Mouse (Mus musculus) heart, embryonic 16.5 days (tissue): ENCODE measurements around the gene Spaca7. TPM values are rescaled to one million over a fixed set of nuclear protein-coding genes. Genes with fewer than 3 reads are reported as not detected.

ENCODE experiments used
- ATAC-seq: fragments of 200-750 bp; cut with Nextera tagmentation; replicated peaks from 2 replicates; pipeline ENCODE4 v1.8.0; 2017; ENCODE audit warnings: moderate number of reproducible peaks; ENCODE audit not compliant: insufficient read depth, low FRiP score; ENCODE audit errors: extremely low read depth
- H3K27ac ChIP-seq: fragments of 300-500 bp; sonication (generic); 2 replicates; pipeline ENCODE4 v1.5.1; 2014; ENCODE audit warnings: mild to moderate bottlenecking, low read length, control low read depth, moderate library complexity
- H3K27me3 ChIP-seq: fragments of 300-500 bp; sonication (generic); 2 replicates; pipeline ENCODE4 v1.6.1; 2014; ENCODE audit warnings: low read length, mixed read lengths; ENCODE audit not compliant: control insufficient read depth, insufficient read depth
- H3K36me3 ChIP-seq: fragments of 300-500 bp; sonication (generic); 2 replicates; pipeline ENCODE4 v1.6.1; 2014; ENCODE audit not compliant: control insufficient read depth, insufficient read depth
- H3K4me1 ChIP-seq: fragments of 300-500 bp; sonication (generic); 2 replicates; pipeline ENCODE4 v1.6.1; 2014; ENCODE audit warnings: low read length, mixed read lengths; ENCODE audit not compliant: control insufficient read depth, insufficient read depth
- H3K4me2 ChIP-seq: fragments of 300-500 bp; sonication (generic); 2 replicates; pipeline ENCODE4 v1.6.1; 2014; ENCODE audit warnings: low read depth, mild to moderate bottlenecking, control low read depth, low read length
- H3K4me3 ChIP-seq: fragments of 300-500 bp; sonication (generic); 2 replicates; pipeline ENCODE4 v1.5.1; 2014; ENCODE audit warnings: mild to moderate bottlenecking, control low read depth, low read length
- H3K9ac ChIP-seq: fragments of 300-500 bp; sonication (generic); 2 replicates; pipeline ENCODE4 v1.6.1; 2014; ENCODE audit warnings: low read length, control low read depth
- H3K9me3 ChIP-seq: fragments of 300-500 bp; sonication (generic); replicated peaks from 2 replicates; pipeline ENCODE4 v1.6.1; 2016; ENCODE audit warnings: low read length; ENCODE audit not compliant: control insufficient read depth
- WGBS: fragments of 180-500 bp; shearing (Covaris S2); extraction: QIAGEN DNeasy Blood & Tissue Kit; methylation state at CpG from one replicate; pipeline ENCODE4 v1.1.7; 2014; 5-methylcytosine and 5-hydroxymethylcytosine counted together
- polyA plus RNA-seq: library from polyadenylated mRNA; unstranded; fragments of >200 nt; fragmentation: Nextera tagmentation; extraction: Ambion mirVana; gene quantifications from 2 replicates; pipeline ENCODE4 v1.2.1, GENCODE M21; 2015

Spaca7 gene
- polyA plus RNA-seq, 1 experiment from 2014 or later: not detected

DNA sequence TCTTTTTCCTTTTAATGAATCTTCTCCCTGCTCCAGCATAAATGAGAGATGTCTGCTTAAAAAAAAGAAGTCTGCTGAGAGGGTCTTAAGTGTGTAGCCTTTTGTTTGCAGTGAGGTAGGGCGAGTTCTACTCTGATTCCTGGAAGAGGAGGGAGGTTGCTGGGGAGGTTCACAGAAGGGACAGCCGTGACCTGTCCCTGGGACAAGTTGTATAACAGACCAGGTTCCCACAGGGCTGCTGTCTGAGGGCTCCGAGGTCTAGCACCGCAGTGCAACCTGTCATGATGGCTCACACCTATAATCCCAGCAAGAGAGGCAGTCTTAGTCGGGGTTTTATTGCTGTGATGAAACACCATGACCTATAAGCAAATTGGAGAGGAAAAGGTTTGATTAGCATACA, 24.1 kb upstream of the Spaca7 start:
- H3K4me1 ChIP-seq: no peaks in the 10 kb centered on the region
- 38% methylated on average over 5 of the region's 5 CpGs for WGBS
- no peak for ATAC-seq
- peaks cover 15% of the 10 kb centered on the region for H3K27me3 ChIP-seq
- H3K9ac ChIP-seq: no peak overlapping the region
- H3K27ac ChIP-seq: no peak overlapping the region
- no peaks in the 10 kb centered on the region for H3K9me3 ChIP-seq
- H3K4me2 ChIP-seq: no peak overlapping the region
- H3K36me3 ChIP-seq: no peaks in the 10 kb centered on the region
- H3K4me3 ChIP-seq: no peak overlapping the region

DNA sequence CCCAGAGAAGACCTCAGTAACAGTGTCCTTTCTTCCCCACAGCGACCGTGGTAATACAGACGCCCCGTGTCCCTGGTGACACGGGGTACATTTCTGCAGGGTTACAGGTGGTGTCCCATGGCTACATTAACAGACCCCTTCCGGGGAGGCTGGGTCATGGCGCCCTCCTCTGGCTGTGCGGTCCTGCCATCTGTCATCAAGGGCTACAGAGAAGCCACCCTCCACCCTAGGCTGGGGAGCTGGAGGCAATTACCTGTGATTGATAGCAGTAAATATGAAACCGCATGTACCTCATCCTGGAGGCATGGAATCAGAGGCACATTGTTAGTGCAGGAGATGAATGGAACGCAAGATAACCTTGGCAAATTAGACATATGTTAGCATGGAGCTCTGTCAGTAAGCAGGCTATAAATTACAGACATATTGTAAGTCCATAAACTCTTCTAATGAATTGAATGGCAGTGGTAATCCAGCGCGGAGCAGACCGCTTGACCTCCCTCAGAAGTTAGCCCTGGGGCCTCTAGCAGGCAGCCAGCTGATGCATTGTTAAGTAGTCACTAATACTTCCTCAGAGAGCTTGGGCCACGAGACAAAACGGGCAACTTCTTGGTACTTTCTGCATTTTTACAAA, 17.2 kb upstream of the Spaca7 start:
- 66% methylated on average over 15 of the region's 15 CpGs for whole genome bisulfite sequencing
- Histone ChIP-seq H3K27ac (no peak overlapping the region), H3K27me3 (peaks cover under 1% of the 10 kb centered on the region; the same call in 1 of the 2 replicates), H3K9ac (no peak overlapping the region), H3K36me3 (no peaks in the 10 kb centered on the region), H3K4me1 (no peaks in the 10 kb centered on the region), H3K4me2 (no peak overlapping the region), H3K4me3 (no peak overlapping the region), H3K9me3 (no peaks in the 10 kb centered on the region)
- no peak for ATAC-seq

DNA sequence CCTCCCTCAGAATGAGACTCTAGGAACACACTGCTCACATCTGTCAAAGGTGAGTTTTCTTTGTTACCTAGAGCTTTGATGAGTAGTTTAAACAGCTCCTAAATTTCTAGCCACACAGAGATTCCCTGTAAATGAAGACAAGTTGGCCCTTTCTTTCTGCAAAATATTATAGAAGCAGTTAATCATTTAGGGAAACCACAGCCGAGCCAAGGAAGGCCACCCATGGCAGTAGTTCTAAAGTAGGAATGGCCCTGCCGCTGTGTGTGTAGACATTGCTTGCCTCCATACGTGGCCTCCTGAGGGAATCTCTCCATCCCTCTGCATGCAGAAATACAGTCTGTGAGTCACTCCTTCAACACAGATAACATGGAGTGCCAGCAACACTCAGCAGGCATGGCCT, 14.0 kb upstream of the Spaca7 start:
- ATAC-seq: no peak
- no peaks in the 10 kb centered on the region for H3K9me3 ChIP-seq
- peaks cover 20% of the 10 kb centered on the region for H3K27me3 ChIP-seq
- 60% methylated on average over 3 of the region's 3 CpGs for WGBS
- no peak overlapping the region for H3K4me2 ChIP-seq
- no peaks in the 10 kb centered on the region for H3K4me1 ChIP-seq
- no peak overlapping the region for H3K27ac ChIP-seq
- no peak overlapping the region for H3K9ac ChIP-seq
- H3K36me3 ChIP-seq: no peaks in the 10 kb centered on the region
- H3K4me3 ChIP-seq: no peak overlapping the region

DNA sequence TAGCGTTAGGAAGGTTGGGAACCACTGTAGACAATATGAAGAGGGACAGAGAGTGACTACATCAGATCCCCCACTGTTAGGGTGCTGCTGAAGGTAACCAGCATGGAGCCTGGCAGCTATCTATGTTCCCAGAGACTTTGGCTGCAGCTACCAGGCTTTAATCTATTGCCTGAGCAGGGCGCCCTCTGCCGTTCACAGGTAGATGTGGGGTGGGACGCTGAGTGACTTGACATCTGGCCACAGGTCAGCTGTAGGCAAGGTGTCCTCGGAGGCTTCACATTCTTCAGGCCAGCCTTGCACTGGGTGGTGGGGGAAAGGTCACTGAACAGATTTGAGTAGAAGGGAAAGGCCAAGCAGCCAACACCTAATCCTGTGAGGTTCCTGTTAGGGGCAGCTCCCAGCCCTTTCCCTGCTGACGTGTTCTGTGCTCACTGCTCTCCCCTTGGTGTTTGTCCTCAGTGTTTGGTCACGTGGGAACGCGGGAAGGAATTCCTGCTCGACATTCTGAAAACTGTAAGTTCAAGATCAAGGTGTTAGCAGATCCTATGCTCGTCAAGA, 11.3 kb upstream of the Spaca7 start:
- H3K9ac ChIP-seq: no peak overlapping the region
- H3K4me2 ChIP-seq: no peak overlapping the region
- H3K4me3 ChIP-seq: no peak overlapping the region
- no peaks in the 10 kb centered on the region for H3K4me1 ChIP-seq
- H3K27ac ChIP-seq: no peak overlapping the region
- no peak for ATAC-seq
- no peaks in the 10 kb centered on the region for H3K9me3 ChIP-seq
- peaks cover 25% of the 10 kb centered on the region for H3K27me3 ChIP-seq
- no peaks in the 10 kb centered on the region for H3K36me3 ChIP-seq
- 12% methylated on average over 11 of the region's 11 CpGs for WGBS

DNA sequence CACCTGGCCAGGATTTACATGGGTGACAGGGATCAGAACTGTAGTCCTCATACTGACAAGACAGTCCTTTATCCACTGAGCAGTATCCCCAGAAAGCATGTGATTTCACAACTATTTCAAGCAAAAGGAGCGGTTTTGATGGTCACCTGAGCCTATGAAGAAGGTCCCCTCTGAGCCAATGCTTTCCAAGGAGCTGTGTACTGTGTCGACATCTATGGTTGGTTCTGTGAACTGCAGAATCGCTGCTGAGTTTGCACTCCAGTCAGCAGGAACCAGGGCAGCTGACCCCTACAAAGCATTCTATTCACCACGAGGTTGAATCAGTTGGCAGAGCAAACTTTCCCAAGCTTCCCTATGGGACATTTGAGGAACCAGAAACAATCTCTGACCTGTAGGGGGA, 8.5 kb upstream of the Spaca7 start:
- no peak for ATAC-seq
- Histone ChIP-seq H3K4me3 (no peak overlapping the region), H3K27me3 (peaks cover 31% of the 10 kb centered on the region), H3K36me3 (no peaks in the 10 kb centered on the region), H3K4me1 (no peaks in the 10 kb centered on the region), H3K9ac (no peak overlapping the region), H3K4me2 (no peak overlapping the region), H3K27ac (no peak overlapping the region), H3K9me3 (no peaks in the 10 kb centered on the region)
- 5% methylated on average over 4 of the region's 4 CpGs for WGBS

DNA sequence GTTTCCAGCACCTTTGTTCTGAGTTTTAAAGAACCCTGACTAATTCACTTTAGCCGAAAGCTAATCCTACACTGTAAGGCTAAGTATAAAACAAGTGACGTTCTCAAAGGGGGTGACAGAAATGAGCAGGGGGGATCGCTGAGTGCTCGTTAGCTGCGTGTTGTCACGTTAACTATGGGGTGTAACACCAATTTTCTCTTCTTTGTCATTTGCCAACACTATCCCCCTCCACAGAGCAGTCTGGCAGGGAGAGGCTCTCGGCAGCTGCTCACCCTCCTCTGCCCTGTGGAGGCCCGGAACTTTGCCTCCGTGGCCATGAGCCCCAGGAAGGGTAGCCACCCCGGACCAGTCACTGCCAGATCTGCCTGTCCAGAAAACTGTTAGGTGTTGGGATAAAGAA, 7.3 kb upstream of the Spaca7 start:
- H3K27me3 ChIP-seq: peaks cover 31% of the 10 kb centered on the region
- no peak for ATAC-seq
- 74% methylated on average over 10 of the region's 10 CpGs for WGBS

DNA sequence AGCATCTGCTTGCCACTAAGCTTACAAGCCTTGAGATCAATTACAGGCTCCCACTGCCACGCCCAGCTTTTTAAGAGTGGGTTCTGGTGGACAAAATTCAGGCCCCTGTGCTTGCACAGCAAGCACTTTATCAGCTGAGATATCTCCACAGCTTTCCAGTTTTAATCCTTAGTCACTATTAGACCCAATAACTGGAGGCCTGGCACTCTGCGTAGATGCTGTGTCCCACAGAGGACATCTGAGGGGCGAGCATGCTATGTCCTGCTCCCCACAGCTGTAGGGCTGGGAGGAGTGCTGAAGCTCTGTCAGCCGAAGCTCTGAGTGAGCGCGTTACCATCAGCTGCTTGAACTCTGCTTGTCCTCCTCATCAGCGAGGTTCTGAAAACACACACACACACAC, 6.3 kb upstream of the Spaca7 start:
- Histone ChIP-seq H3K9me3 (no peaks in the 10 kb centered on the region), H3K27ac (no peak overlapping the region), H3K4me1 (no peaks in the 10 kb centered on the region), H3K27me3 (peaks cover 26% of the 10 kb centered on the region), H3K9ac (no peak overlapping the region), H3K4me3 (no peak overlapping the region), H3K36me3 (no peaks in the 10 kb centered on the region), H3K4me2 (no peak overlapping the region)
- WGBS: 45% methylated on average over 7 of the region's 7 CpGs
- no peak for ATAC-seq

More for the DNA sequence above, 7.3 kb upstream of the Spaca7 start:
- Histone ChIP-seq H3K9me3 (no peaks in the 10 kb centered on the region), H3K4me1 (no peaks in the 10 kb centered on the region), H3K27ac (no peak overlapping the region), H3K4me3 (no peak overlapping the region), H3K4me2 (no peak overlapping the region), H3K9ac (no peak overlapping the region), H3K36me3 (no peaks in the 10 kb centered on the region)

DNA sequence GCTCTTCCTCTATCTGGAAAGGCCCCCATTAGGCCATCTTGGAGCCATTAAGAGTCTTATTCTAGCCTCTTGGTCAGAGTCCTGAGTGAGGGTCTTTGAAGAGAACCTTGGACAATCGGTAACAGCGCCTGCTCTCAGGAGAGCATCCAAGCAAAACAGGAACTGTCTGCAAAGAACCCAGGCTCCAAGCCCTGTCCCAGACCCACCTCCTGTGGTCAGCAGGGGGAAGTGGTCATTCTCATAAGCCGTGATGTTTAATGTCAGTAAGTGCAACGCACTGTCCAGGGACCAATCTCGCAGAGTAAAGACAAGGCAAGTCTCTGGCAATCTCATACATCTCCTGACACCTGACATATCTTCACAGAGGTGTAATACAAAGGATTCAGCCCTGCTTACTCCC, 3.2 kb downstream of the Spaca7 start:
- Histone ChIP-seq H3K9me3 (no peaks in the 10 kb centered on the region), H3K27me3 (peaks cover 4% of the 10 kb centered on the region; the same call in 1 of the 2 replicates), H3K4me2 (no peak overlapping the region), H3K4me1 (no peaks in the 10 kb centered on the region), H3K27ac (no peak overlapping the region), H3K4me3 (no peak overlapping the region), H3K9ac (no peak overlapping the region), H3K36me3 (no peaks in the 10 kb centered on the region)
- ATAC-seq: no peak
- 53% methylated on average over 5 of the region's 5 CpGs for WGBS

DNA sequence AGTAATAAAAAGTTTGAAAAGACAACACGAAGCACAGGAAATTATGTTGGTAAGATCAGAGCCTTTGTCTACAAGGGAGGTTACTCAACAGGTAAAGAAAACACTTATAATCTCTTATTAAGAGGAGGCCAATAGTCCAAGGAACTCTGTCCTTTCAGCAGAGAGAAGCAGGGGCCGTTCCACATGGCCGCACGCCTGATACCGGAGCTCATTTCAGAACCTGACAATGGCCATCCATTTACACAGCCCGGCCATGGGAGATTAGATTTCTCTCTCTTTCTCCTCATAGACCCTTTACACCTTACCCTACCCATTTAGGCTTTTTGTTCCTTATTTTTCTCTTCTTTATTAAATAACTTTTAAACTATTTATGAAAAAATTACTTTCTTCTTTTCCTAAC, 3.9 kb downstream of the Spaca7 start:
- no peak for ATAC-seq
- Histone ChIP-seq H3K4me3 (no peak overlapping the region), H3K4me2 (no peak overlapping the region), H3K36me3 (no peaks in the 10 kb centered on the region), H3K4me1 (no peaks in the 10 kb centered on the region), H3K9me3 (no peaks in the 10 kb centered on the region), H3K27me3 (peaks cover 4% of the 10 kb centered on the region; the same call in 1 of the 2 replicates), H3K9ac (no peak overlapping the region), H3K27ac (no peak overlapping the region)
- 74% methylated on average over 6 of the region's 6 CpGs for WGBS
